Mouse (Mus musculus): ENCODE measurements at regions not wholly inside any gene's neighbourhood (a gene's known extent, or its start where the extent isn't known, plus 50 kb on each side); places are given as distances from the start of the nearest gene placed in this dataset.
"Not testable (repeated sequence)": the region's sequence is repeated elsewhere in the genome, so short reads cannot be mapped to it uniquely, and the experiment has no call there.

- no peak for DNase-seq
Measured at GRCm38 (mm10) chr11:52460190-52460780, 64.1 kb downstream of the 9530068E07Rik start.

- DNase-seq: not testable (repeated sequence)
Measured at GRCm38 (mm10) chr11:52471128-52471527, 74.9 kb downstream of the 9530068E07Rik start.

GRCm38 (mm10) chr11:52480111-52480510, 83.9 kb downstream of the 9530068E07Rik start:
- not testable (repeated sequence) for DNase-seq

- DNase-seq: not testable (repeated sequence)
Measured at GRCm38 (mm10) chr11:52480694-52481093, 84.5 kb downstream of the 9530068E07Rik start.

GRCm38 (mm10) chr11:52483534-52483933, 87.3 kb downstream of the 9530068E07Rik start:
- DNase-seq: not testable (repeated sequence)

- not testable (repeated sequence) for DNase-seq
Measured at GRCm38 (mm10) chr11:52488538-52488937, 92.3 kb downstream of the 9530068E07Rik start.

GRCm38 (mm10) chr11:52493336-52493735, 97.1 kb downstream of the 9530068E07Rik start:
- DNase-seq: no peak

GRCm38 (mm10) chr11:52496908-52497307, 100.7 kb downstream of the 9530068E07Rik start:
- DNase-seq: no peak

GRCm38 (mm10) chr11:52502759-52503365, 106.6 kb downstream of the 9530068E07Rik start:
- no peak for DNase-seq

GRCm38 (mm10) chr11:52511831-52512297, 115.6 kb downstream of the 9530068E07Rik start:
- no peak for DNase-seq

- DNase-seq: no peak
Measured at GRCm38 (mm10) chr11:52517330-52517729, 121.1 kb downstream of the 9530068E07Rik start.

- no peak for DNase-seq
Measured at GRCm38 (mm10) chr11:52519877-52520276, 123.6 kb downstream of the 9530068E07Rik start.

GRCm38 (mm10) chr11:52521879-52522278, 125.7 kb downstream of the 9530068E07Rik start:
- peak; percentile 74 for DNase-seq

- DNase-seq: no peak
Measured at GRCm38 (mm10) chr11:52522384-52522783, 126.2 kb downstream of the 9530068E07Rik start.

- no peak for DNase-seq
Measured at GRCm38 (mm10) chr11:52523191-52523590, 127.0 kb downstream of the 9530068E07Rik start.

- peak; percentile 23 for DNase-seq
Measured at GRCm38 (mm10) chr11:52523671-52524070, 127.4 kb downstream of the 9530068E07Rik start.

- DNase-seq: no peak
Measured at GRCm38 (mm10) chr11:52525446-52525845, 129.2 kb downstream of the 9530068E07Rik start.

GRCm38 (mm10) chr11:52526306-52526705, 130.1 kb downstream of the 9530068E07Rik start:
- no peak for DNase-seq

- DNase-seq: no peak
Measured at GRCm38 (mm10) chr11:52533379-52533778, 137.2 kb downstream of the 9530068E07Rik start.

- peak; percentile 26 for DNase-seq
Measured at GRCm38 (mm10) chr11:52534586-52534985, 138.4 kb downstream of the 9530068E07Rik start.

GRCm38 (mm10) chr11:52536211-52536610, 140.0 kb downstream of the 9530068E07Rik start:
- DNase-seq: no peak

GRCm38 (mm10) chr11:52536841-52537240, 140.6 kb downstream of the 9530068E07Rik start:
- no peak for DNase-seq

GRCm38 (mm10) chr11:52537819-52538435, 141.7 kb downstream of the 9530068E07Rik start:
- no peak for DNase-seq

GRCm38 (mm10) chr11:52541210-52541609, 145.0 kb downstream of the 9530068E07Rik start:
- no peak for DNase-seq

Data from lung, postnatal 36 days (tissue).